Mouse (Mus musculus) midbrain, embryonic 14.5 days (tissue): ENCODE measurements around the gene Med24. TPM values are rescaled to one million over a fixed set of nuclear protein-coding genes. Genes with fewer than 3 reads are reported as not detected.

Experiments used
- ATAC-seq: fragments of 200-750 bp; cut with Nextera tagmentation; 2 replicates; pipeline ENCODE4 v1.8.0; 2017; ENCODE audit warnings: moderate number of reproducible peaks, moderate library complexity; ENCODE audit not compliant: low FRiP score, low TSS enrichment
- DNase-seq: peaks from one replicate; pipeline ENCODE4 v3.0.0-alpha.2; 2015
- H3K27ac ChIP-seq: fragments of 300-500 bp; sonication (generic); replicated peaks from 2 replicates; pipeline ENCODE4 v1.5.1; 2014; ENCODE audit warnings: mild to moderate bottlenecking, low read depth, low read length, moderate library complexity
- H3K27me3 ChIP-seq: fragments of 300-500 bp; sonication (generic); 2 replicates; pipeline ENCODE4 v1.6.1; 2014; ENCODE audit warnings: low read length, control low read depth, mixed read lengths; ENCODE audit not compliant: control insufficient read depth, insufficient read depth
- H3K36me3 ChIP-seq: fragments of 300-500 bp; sonication (generic); 2 replicates; pipeline ENCODE4 v1.6.1; 2014; ENCODE audit warnings: low read length, control low read depth; ENCODE audit not compliant: control insufficient read depth, insufficient read depth
- H3K4me1 ChIP-seq: fragments of 300-500 bp; sonication (generic); 2 replicates; pipeline ENCODE4 v1.6.1; 2014; ENCODE audit warnings: mild to moderate bottlenecking, antibody characterized with exemption, low read length, control low read depth; ENCODE audit not compliant: control insufficient read depth, insufficient read depth
- H3K4me2 ChIP-seq: fragments of 300-500 bp; sonication (generic); 2 replicates; pipeline ENCODE4 v1.6.1; 2014; ENCODE audit warnings: mild to moderate bottlenecking, low read length, moderate library complexity
- H3K4me3 ChIP-seq: fragments of 300-500 bp; sonication (generic); replicated peaks from 2 replicates; pipeline ENCODE4 v1.5.1; 2014; ENCODE audit warnings: low read depth, low read length
- H3K9ac ChIP-seq: fragments of 300-500 bp; sonication (generic); replicated peaks from 2 replicates; pipeline ENCODE4 v1.6.1; 2014; ENCODE audit warnings: mild to moderate bottlenecking, low read length, moderate library complexity
- H3K9me3 ChIP-seq: fragments of 300-500 bp; sonication (generic); 2 replicates; pipeline ENCODE4 v1.6.1; 2016; ENCODE audit warnings: low read length, control low read depth, mixed read lengths; ENCODE audit not compliant: control insufficient read depth
- WGBS: fragments of 180-500 bp; shearing (Covaris S2); extraction: QIAGEN DNeasy Blood & Tissue Kit; methylation state at CpG from one replicate; pipeline ENCODE4 v1.1.7; 2014; 5-methylcytosine and 5-hydroxymethylcytosine counted together
- polyA plus RNA-seq: library from polyadenylated mRNA; unstranded; fragments of >200 nt; fragmentation: Nextera tagmentation; extraction: Ambion mirVana; gene quantifications from 2 replicates; pipeline ENCODE4 v1.2.1, GENCODE M21; 2014

The Med24 gene
- polyA plus RNA-seq, 1 experiment from 2014 or later, result 81.1 TPM

- no peak for DNase-seq
- Histone ChIP-seq H3K36me3 (peaks cover 45% of the 10 kb centered on the region), H3K4me3 (no peak overlapping the region), H3K4me1 (no peaks in the 10 kb centered on the region), H3K27ac (no peak overlapping the region), H3K27me3 (no peaks in the 10 kb centered on the region), H3K9me3 (no peaks in the 10 kb centered on the region), H3K9ac (no peak overlapping the region), H3K4me2 (no peak overlapping the region)
- ATAC-seq, result no peak
- WGBS, result 94% methylated on average over 12 of the region's 12 CpGs
Measured at GRCm38 (mm10) chr11:98697225-98697624, 32.0 kb downstream of the Med24 start.

DNA sequence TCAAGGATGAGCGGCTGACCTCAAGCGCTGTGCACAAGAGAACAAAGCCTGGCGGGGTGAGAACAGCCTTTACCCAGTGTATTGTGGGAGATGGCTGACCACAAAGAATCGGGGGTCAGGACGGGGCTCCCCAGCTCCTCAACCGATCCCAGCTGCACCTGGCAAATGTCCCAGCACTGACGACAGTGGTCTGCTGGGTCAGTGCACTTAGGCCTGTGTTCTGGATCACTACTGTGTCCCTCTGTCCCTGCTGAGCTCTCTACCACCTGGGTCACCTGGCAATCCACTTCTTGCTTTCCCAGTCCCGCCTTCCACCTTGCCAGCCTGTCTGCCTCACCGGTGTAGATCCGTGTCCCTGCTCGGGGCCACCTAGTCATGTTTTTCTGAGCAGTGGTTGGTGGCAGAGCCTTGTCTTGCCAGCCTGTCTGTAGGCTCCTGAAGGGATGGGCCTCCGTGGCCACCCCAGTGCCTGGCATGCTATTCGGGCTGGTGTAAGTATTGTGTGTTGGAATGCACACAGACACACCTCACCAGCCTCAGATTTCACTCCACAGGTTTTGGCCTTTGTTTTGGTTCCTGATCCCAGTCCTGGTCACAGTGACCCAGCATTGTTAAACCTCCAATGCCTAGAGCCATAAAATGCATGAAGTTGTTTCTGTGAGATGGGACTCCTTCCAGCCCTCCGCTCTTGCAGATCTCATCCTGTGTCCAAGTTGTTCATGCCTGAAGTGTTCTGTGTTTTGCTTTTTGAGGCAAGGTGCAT is 32.6 kb downstream of the Med24 start:
- Histone ChIP-seq H3K9ac (no peak overlapping the region), H3K4me3 (no peak overlapping the region), H3K4me1 (no peaks in the 10 kb centered on the region), H3K4me2 (no peak overlapping the region), H3K36me3 (peaks cover 51% of the 10 kb centered on the region), H3K27ac (no peak overlapping the region), H3K9me3 (no peaks in the 10 kb centered on the region), H3K27me3 (no peaks in the 10 kb centered on the region)
- DNase-seq (no peak), ATAC-seq (no peak)
- WGBS, result 90% methylated on average over 14 of the region's 14 CpGs

DNA sequence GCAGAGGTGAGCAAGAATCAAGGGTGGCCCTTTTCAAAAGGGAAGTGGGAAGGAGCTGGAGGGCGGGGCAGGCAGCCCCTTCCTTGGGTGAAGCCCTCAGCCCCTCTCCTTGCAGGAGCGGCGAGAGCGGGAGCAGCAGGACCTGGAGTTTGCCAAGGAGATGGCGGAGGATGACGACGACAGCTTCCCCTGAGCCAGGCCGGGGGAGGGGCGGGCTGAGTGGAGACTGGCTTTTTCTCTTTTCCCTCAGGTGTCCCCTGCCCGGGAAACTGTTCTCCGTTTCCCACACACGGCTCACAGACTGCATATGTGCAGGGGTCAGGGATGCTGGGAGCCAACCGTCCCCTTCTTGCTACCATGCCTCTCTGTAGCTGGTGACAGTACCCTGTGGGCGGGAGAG is 33.8 kb downstream of the Med24 start:
- Histone ChIP-seq H3K27me3 (no peaks in the 10 kb centered on the region), H3K9me3 (no peaks in the 10 kb centered on the region), H3K4me3 (no peak overlapping the region), H3K9ac (no peak overlapping the region), H3K27ac (no peak overlapping the region), H3K4me1 (no peaks in the 10 kb centered on the region), H3K36me3 (peaks cover 63% of the 10 kb centered on the region), H3K4me2 (no peak overlapping the region)
- no peak for ATAC-seq
- 73% methylated on average over 14 of the region's 14 CpGs for WGBS
- DNase-seq, result no peak

- DNase-seq (no peak), ATAC-seq (no peak)
- Histone ChIP-seq H3K4me3 (no peak overlapping the region), H3K9me3 (no peaks in the 10 kb centered on the region), H3K4me1 (no peaks in the 10 kb centered on the region), H3K27ac (no peak overlapping the region), H3K27me3 (no peaks in the 10 kb centered on the region), H3K36me3 (peaks cover 74% of the 10 kb centered on the region), H3K4me2 (no peak overlapping the region), H3K9ac (no peak overlapping the region)
- WGBS, result 84% methylated on average over 9 of the region's 9 CpGs
Measured at GRCm38 (mm10) chr11:98694301-98694700, 34.9 kb downstream of the Med24 start.

- H3K27ac ChIP-seq, result no peak overlapping the region
- no peaks in the 10 kb centered on the region for H3K9me3 ChIP-seq
- ATAC-seq (no peak), DNase-seq (no peak)
- WGBS, result 96% methylated on average over 9 of the region's 9 CpGs
- no peaks in the 10 kb centered on the region for H3K4me1 ChIP-seq
- no peaks in the 10 kb centered on the region for H3K27me3 ChIP-seq
- H3K9ac ChIP-seq, result no peak overlapping the region
- H3K36me3 ChIP-seq, result peaks cover 77% of the 10 kb centered on the region
- no peak overlapping the region for H3K4me2 ChIP-seq
- H3K4me3 ChIP-seq, result no peak overlapping the region
Measured at GRCm38 (mm10) chr11:98693746-98694145, 35.5 kb downstream of the Med24 start.

DNA sequence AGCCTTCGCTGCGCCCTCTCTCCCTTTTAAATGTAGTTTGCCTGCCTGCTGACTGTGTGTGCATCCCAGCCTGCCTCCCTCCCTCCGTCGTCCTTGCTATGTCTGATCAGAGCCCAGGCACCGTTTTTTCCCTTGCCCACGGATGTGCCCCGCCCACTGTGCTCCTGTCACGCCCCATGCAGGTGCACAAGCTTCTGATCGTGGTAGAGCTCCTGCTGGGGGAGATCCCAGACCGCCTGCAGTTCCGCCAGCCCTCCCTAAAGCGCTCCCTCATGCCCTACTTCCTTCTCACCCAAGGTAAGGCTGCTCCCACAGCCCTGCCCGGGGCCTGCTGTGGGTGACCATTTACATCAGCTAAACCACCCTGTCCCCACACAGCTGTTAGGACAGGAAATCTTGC is 36.0 kb downstream of the Med24 start:
- Histone ChIP-seq H3K27ac (no peak overlapping the region), H3K4me1 (no peaks in the 10 kb centered on the region), H3K36me3 (peaks cover 80% of the 10 kb centered on the region), H3K4me2 (no peak overlapping the region), H3K27me3 (no peaks in the 10 kb centered on the region), H3K9me3 (no peaks in the 10 kb centered on the region), H3K9ac (no peak overlapping the region), H3K4me3 (no peak overlapping the region)
- ATAC-seq (no peak), DNase-seq (no peak)
- WGBS, result 81% methylated on average over 13 of the region's 13 CpGs

DNA sequence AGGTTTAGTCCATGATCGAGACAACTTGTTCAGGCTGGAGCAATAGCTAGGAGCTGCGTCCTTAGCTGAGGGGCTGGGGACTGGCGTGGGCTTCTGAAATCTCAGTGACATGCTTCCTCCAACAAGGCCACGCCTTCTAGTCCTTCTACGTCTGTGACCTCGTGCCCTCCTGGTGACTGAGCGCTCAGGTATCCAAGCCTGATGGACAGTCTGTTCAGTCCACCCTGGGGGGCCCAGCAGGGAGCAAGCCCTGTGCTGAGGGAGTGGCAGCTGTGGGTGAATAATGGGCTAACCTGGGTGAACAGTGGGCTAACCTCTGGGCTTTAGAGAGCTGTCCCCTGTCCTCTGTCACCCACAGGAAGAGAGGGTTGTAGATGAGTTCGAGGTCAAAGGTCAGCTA is 41.2 kb downstream of the Med24 start:
- H3K9me3 ChIP-seq, result no peaks in the 10 kb centered on the region
- no peaks in the 10 kb centered on the region for H3K27me3 ChIP-seq
- H3K36me3 ChIP-seq, result peaks cover 74% of the 10 kb centered on the region
- no peak overlapping the region for H3K9ac ChIP-seq
- DNase-seq, result no peak
- WGBS, result 89% methylated on average over 8 of the region's 8 CpGs
- peaks cover 7% of the 10 kb centered on the region for H3K4me1 ChIP-seq
- ATAC-seq, result no peak
- no peak overlapping the region for H3K27ac ChIP-seq
- no peak overlapping the region for H3K4me3 ChIP-seq
- H3K4me2 ChIP-seq, result no peak overlapping the region

GRCm38 (mm10) chr11:98686976-98687375 is 42.3 kb downstream of the Med24 start:
- WGBS, result 86% methylated on average over 4 of the region's 4 CpGs
- no peak overlapping the region for H3K4me2 ChIP-seq
- H3K4me1 ChIP-seq, result peaks cover 7% of the 10 kb centered on the region
- no peak for DNase-seq
- no peaks in the 10 kb centered on the region for H3K9me3 ChIP-seq
- peaks cover 64% of the 10 kb centered on the region for H3K36me3 ChIP-seq
- no peak overlapping the region for H3K4me3 ChIP-seq
- no peak overlapping the region for H3K9ac ChIP-seq
- no peaks in the 10 kb centered on the region for H3K27me3 ChIP-seq
- no peak overlapping the region for H3K27ac ChIP-seq
- ATAC-seq, result no peak

DNA sequence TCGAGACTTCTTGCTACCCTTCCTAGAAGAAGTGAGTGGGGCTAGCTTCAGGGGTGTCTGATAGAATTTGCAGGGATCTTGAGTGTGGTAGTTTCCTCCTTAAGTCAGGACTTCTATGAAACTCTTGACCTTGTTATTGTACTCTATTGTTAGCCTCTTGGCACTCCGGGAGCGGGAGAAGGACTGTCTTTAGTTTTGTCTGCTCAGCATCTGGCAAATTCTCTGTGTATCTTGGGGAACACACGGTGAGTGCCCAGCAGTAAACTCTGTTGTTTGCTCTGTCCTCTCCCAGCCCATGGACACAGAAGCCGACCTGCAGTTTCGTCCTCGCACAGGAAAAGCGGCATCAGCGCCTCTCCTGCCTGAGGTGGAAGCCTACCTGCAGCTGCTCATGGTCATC is 43.6 kb downstream of the Med24 start:
- Histone ChIP-seq H3K4me3 (no peak overlapping the region), H3K4me2 (no peak overlapping the region), H3K27me3 (no peaks in the 10 kb centered on the region), H3K4me1 (peaks cover 7% of the 10 kb centered on the region), H3K36me3 (peaks cover 51% of the 10 kb centered on the region), H3K9ac (no peak overlapping the region), H3K9me3 (no peaks in the 10 kb centered on the region), H3K27ac (no peak overlapping the region)
- ATAC-seq, result no peak
- 95% methylated on average over 9 of the region's 9 CpGs for WGBS
- no peak for DNase-seq
